Mouse (Mus musculus): ENCODE measurements around the gene Clcnkb.
A peak's percentile ranks its signal among the peaks of the same experiment; 100 is the strongest.

- TF ChIP-seq EP300 (IDR thresholded peaks at IDR 0.05; ENCODE audit: low read depth) (peak; percentile 44; the same call in 1 of the 2 replicates), CTCF (IDR thresholded peaks at IDR 0.05; ENCODE audit: low read depth) (no peak)
These were observed 3.8 kb upstream of the Clcnkb start for GRCm38 (mm10) chr4:141419398-141420191.

All from heart, postnatal 0 days (tissue).